Mouse (Mus musculus) lung, embryonic 14.5 days (tissue): ENCODE measurements around the gene E2f1. TPM values are rescaled to one million over a fixed set of nuclear protein-coding genes. Genes with fewer than 3 reads are reported as not detected.

ENCODE experiments used
- ATAC-seq: fragments of 200-750 bp; cut with Nextera tagmentation; 2 replicates; pipeline ENCODE4 v1.8.0; 2017; ENCODE audit warnings: mild to moderate bottlenecking, moderate TSS enrichment, moderate library complexity; ENCODE audit not compliant: insufficient read depth
- DNase-seq: peaks from one replicate; pipeline ENCODE4 v3.0.0-alpha.2; 2015
- H3K27ac ChIP-seq: fragments of 300-500 bp; sonication (generic); 2 replicates; pipeline ENCODE4 v1.5.1; 2014; ENCODE audit warnings: low read depth, mild to moderate bottlenecking, moderate library complexity
- H3K27me3 ChIP-seq: fragments of 300-500 bp; sonication (generic); 2 replicates; pipeline ENCODE4 v1.6.1; 2014; ENCODE audit warnings: low read length, control low read depth; ENCODE audit not compliant: insufficient read depth
- H3K36me3 ChIP-seq: fragments of 300-500 bp; sonication (generic); 2 replicates; pipeline ENCODE4 v1.6.1; 2014; ENCODE audit warnings: control low read depth; ENCODE audit not compliant: insufficient read depth
- H3K4me1 ChIP-seq: fragments of 300-500 bp; sonication (generic); 2 replicates; pipeline ENCODE4 v1.6.1; 2014; ENCODE audit warnings: antibody characterized with exemption, control low read depth; ENCODE audit not compliant: insufficient read depth
- H3K4me2 ChIP-seq: fragments of 300-500 bp; sonication (generic); 2 replicates; pipeline ENCODE4 v1.6.1; 2014; ENCODE audit warnings: mild to moderate bottlenecking
- H3K4me3 ChIP-seq: fragments of 300-500 bp; sonication (generic); 2 replicates; pipeline ENCODE4 v1.5.1; 2014; ENCODE audit warnings: low read depth, low read length
- H3K9ac ChIP-seq: fragments of 300-500 bp; sonication (generic); 2 replicates; pipeline ENCODE4 v1.6.1; 2014
- H3K9me3 ChIP-seq: fragments of 300-500 bp; sonication (generic); 2 replicates; pipeline ENCODE4 v1.6.1; 2016; ENCODE audit warnings: low read depth, low read length, control low read depth
- CTCF ChIP-seq: IDR thresholded peaks from 2 replicates; pipeline ENCODE4 v1.5.1; 2016; ENCODE audit warnings: antibody characterized with exemption, low read depth
- WGBS: fragments of 180-500 bp; shearing (Covaris S2); extraction: QIAGEN DNeasy Blood & Tissue Kit; methylation state at CpG from one replicate; pipeline ENCODE4 v1.1.7; 2014; 5-methylcytosine and 5-hydroxymethylcytosine counted together
- polyA plus RNA-seq: library from polyadenylated mRNA; unstranded; fragments of >200 nt; fragmentation: Nextera tagmentation; extraction: Ambion mirVana; gene quantifications from 2 replicates; pipeline ENCODE4 v1.2.1, GENCODE M21; 2014

E2f1 gene
- polyA plus RNA-seq, 1 experiment from 2014 or later, result 13.6 TPM

- Histone ChIP-seq H3K4me2 (no peak overlapping the region), H3K27ac (no peak overlapping the region), H3K9me3 (no peaks in the 10 kb centered on the region; the same call in 1 of the 2 replicates), H3K9ac (no peak overlapping the region), H3K27me3 (no peaks in the 10 kb centered on the region), H3K36me3 (no peaks in the 10 kb centered on the region), H3K4me1 (no peaks in the 10 kb centered on the region), H3K4me3 (no peak overlapping the region)
- no peak for TF ChIP-seq CTCF
- DNase-seq (no peak), ATAC-seq (no peak)
- 70% methylated on average over 5 of the region's 5 CpGs for WGBS
Measured at GRCm38 (mm10) chr2:154595775-154596174, 26.1 kb upstream of the E2f1 start.

GRCm38 (mm10) chr2:154593025-154593424, 23.3 kb upstream of the E2f1 start:
- Histone ChIP-seq H3K27me3 (no peaks in the 10 kb centered on the region), H3K4me2 (no peak overlapping the region), H3K36me3 (no peaks in the 10 kb centered on the region), H3K9me3 (no peaks in the 10 kb centered on the region; the same call in 1 of the 2 replicates), H3K9ac (no peak overlapping the region), H3K27ac (no peak overlapping the region), H3K4me1 (no peaks in the 10 kb centered on the region), H3K4me3 (no peak overlapping the region)
- peak; percentile 11; the same call in 1 of the 2 replicates for ATAC-seq
- TF ChIP-seq CTCF, result peak; percentile 68
- DNase-seq, result peak; percentile 63
- WGBS, result 61% methylated on average over 3 of the region's 3 CpGs

GRCm38 (mm10) chr2:154591239-154591638, 21.5 kb upstream of the E2f1 start:
- Histone ChIP-seq H3K36me3 (0 out of 2 replicates have a peak, but pooled peaks cover 6% of the 10 kb centered on the region), H3K4me2 (no peak overlapping the region), H3K9ac (no peak overlapping the region), H3K4me1 (no peaks in the 10 kb centered on the region), H3K27me3 (no peaks in the 10 kb centered on the region), H3K4me3 (no peak overlapping the region), H3K9me3 (no peaks in the 10 kb centered on the region; the same call in 1 of the 2 replicates), H3K27ac (no peak overlapping the region)
- WGBS, result 80% methylated on average over 3 of the region's 3 CpGs
- DNase-seq, result no peak
- TF ChIP-seq CTCF, result no peak
- ATAC-seq, result no peak

GRCm38 (mm10) chr2:154589051-154589450, 19.4 kb upstream of the E2f1 start:
- no peak for ATAC-seq
- no peak overlapping the region for H3K4me2 ChIP-seq
- H3K27ac ChIP-seq, result no peak overlapping the region
- no peaks in the 10 kb centered on the region; the same call in 1 of the 2 replicates for H3K9me3 ChIP-seq
- TF ChIP-seq CTCF, result no peak
- WGBS, result 77% methylated on average over 4 of the region's 4 CpGs
- 0 out of 2 replicates have a peak, but pooled peaks cover 2% of the 10 kb centered on the region for H3K4me1 ChIP-seq
- H3K4me3 ChIP-seq, result no peak overlapping the region
- 0 out of 2 replicates have a peak, but pooled peaks cover 6% of the 10 kb centered on the region for H3K36me3 ChIP-seq
- H3K27me3 ChIP-seq, result no peaks in the 10 kb centered on the region
- no peak for DNase-seq
- H3K9ac ChIP-seq, result no peak overlapping the region

- H3K4me1 ChIP-seq, result peaks cover 5% of the 10 kb centered on the region; the same call in 1 of the 2 replicates
Measured at GRCm38 (mm10) chr2:154586405-154586804, 16.7 kb upstream of the E2f1 start.

GRCm38 (mm10) chr2:154584931-154585601, 15.4 kb upstream of the E2f1 start:
- no peak for TF ChIP-seq CTCF
- no peak overlapping the region for H3K4me3 ChIP-seq
- ATAC-seq (no peak), DNase-seq (no peak)
- H3K4me1 ChIP-seq, result peaks cover 5% of the 10 kb centered on the region; the same call in 1 of the 2 replicates
- H3K4me2 ChIP-seq, result no peak overlapping the region
- no peaks in the 10 kb centered on the region for H3K27me3 ChIP-seq
- no peak overlapping the region for H3K9ac ChIP-seq
- 0 out of 2 replicates have a peak, but pooled peaks cover 6% of the 10 kb centered on the region for H3K36me3 ChIP-seq
- H3K9me3 ChIP-seq, result no peaks in the 10 kb centered on the region
- WGBS, result 62% methylated on average over 17 of the region's 17 CpGs
- no peak overlapping the region for H3K27ac ChIP-seq

More at GRCm38 (mm10) chr2:154586405-154586804, 16.7 kb upstream of the E2f1 start:
- H3K27ac ChIP-seq, result no peak overlapping the region
- 72% methylated on average over 5 of the region's 5 CpGs for WGBS
- no peaks in the 10 kb centered on the region for H3K27me3 ChIP-seq
- 0 out of 2 replicates have a peak, but pooled peaks cover 6% of the 10 kb centered on the region for H3K36me3 ChIP-seq
- peak; percentile 65 for TF ChIP-seq CTCF
- H3K9me3 ChIP-seq, result no peaks in the 10 kb centered on the region
- H3K9ac ChIP-seq, result no peak overlapping the region
- no peak for ATAC-seq
- no peak overlapping the region for H3K4me2 ChIP-seq
- peak; percentile 69 for DNase-seq
- H3K4me3 ChIP-seq, result no peak overlapping the region
